Mouse (Mus musculus) MEL (cell line): ENCODE measurements around the gene Lsamp. TPM values are rescaled to one million over a fixed set of nuclear protein-coding genes. Genes with fewer than 3 reads are reported as not detected.

Experiments used
- DNase-seq: peaks from one replicate; pipeline ENCODE4 v3.0.0; 2011; ENCODE audit warnings: low read depth, low spot score
- H3K27ac ChIP-seq: 2 replicates; pipeline ENCODE4 v1.5.1; 2012; ENCODE audit warnings: low read depth, mild to moderate bottlenecking, control low read depth, low read length, moderate library complexity; ENCODE audit not compliant: control insufficient read depth
- H3K27me3 ChIP-seq, 2 experiments: fragments of 150-350 bp in 1 of 2; sonication (generic) in 1 of 2; 2 replicates each; pipeline ENCODE4 v1.6.1; 2012; ENCODE audit warnings: low read length in 2 of 2, mild to moderate bottlenecking in 2 of 2, improper control_type of control experiment in 1 of 2, moderate library complexity in 1 of 2; ENCODE audit not compliant: insufficient read depth in 2 of 2, control insufficient read depth in 1 of 2
- H3K36me3 ChIP-seq, 2 experiments: 2 replicates each; pipeline ENCODE4 v1.6.1; 2012 to 2014; ENCODE audit warnings: low read length in 2 of 2, improper control_type of control experiment in 1 of 2, inconsistent platforms in 1 of 2, mild to moderate bottlenecking in 1 of 2; ENCODE audit not compliant: insufficient read depth in 2 of 2, control insufficient read depth in 1 of 2
- H3K4me1 ChIP-seq, 2 experiments: fragments of 150-350 bp in 1 of 2; sonication (generic) in 1 of 2; 2 replicates each; pipeline ENCODE4 v1.6.1; 2012; ENCODE audit warnings: low read length in 2 of 2, improper control_type of control experiment in 1 of 2, mild to moderate bottlenecking in 1 of 2; ENCODE audit not compliant: insufficient read depth in 2 of 2, control insufficient read depth in 1 of 2
- H3K4me3 ChIP-seq, 2 experiments: fragments of 150-350 bp in 1 of 2; sonication (generic) in 1 of 2; 2 replicates each; pipeline ENCODE4 v1.5.1; 2012; ENCODE audit warnings: low read depth in 2 of 2, low read length in 2 of 2, mild to moderate bottlenecking in 2 of 2, moderate library complexity in 2 of 2, control low read depth in 1 of 2, improper control_type of control experiment in 1 of 2; ENCODE audit not compliant: control insufficient read depth in 1 of 2, insufficient read depth in 1 of 2
- H3K79me2 ChIP-seq: 2 replicates; pipeline ENCODE4 v1.6.1; 2012; ENCODE audit warnings: mild to moderate bottlenecking, low read length, moderate library complexity; ENCODE audit not compliant: control insufficient read depth, poor library complexity, insufficient read depth
- H3K9ac ChIP-seq: 2 replicates; pipeline ENCODE4 v1.6.1; 2012; ENCODE audit warnings: low read depth, mild to moderate bottlenecking, control low read depth, low read length, moderate library complexity; ENCODE audit not compliant: control insufficient read depth, poor library complexity, severe bottlenecking
- H3K9me3 ChIP-seq: fragments of 150-350 bp; sonication (generic); replicated peaks from 2 replicates; pipeline ENCODE4 v1.6.1; 2012; ENCODE audit warnings: mild to moderate bottlenecking, low read length, improper control_type of control experiment, moderate library complexity; ENCODE audit not compliant: insufficient read depth
- BHLHE40 ChIP-seq: IDR thresholded peaks from 2 replicates; pipeline ENCODE4 v1.6.1; 2012; ENCODE audit warnings: low read depth, mild to moderate bottlenecking, inconsistent platforms, low read length, improper control_type of control experiment, borderline replicate concordance
- CHD1 ChIP-seq: IDR thresholded peaks from 2 replicates; pipeline ENCODE4 v1.6.1; 2012; ENCODE audit warnings: low read depth, mild to moderate bottlenecking, inconsistent platforms, low read length, improper control_type of control experiment
- CHD2 ChIP-seq: IDR thresholded peaks from 2 replicates; pipeline ENCODE4 v1.6.1; 2011; ENCODE audit warnings: low read length, improper control_type of control experiment
- CTCF ChIP-seq, 3 experiments: IDR thresholded peaks in 2 of 3; conservative IDR thresholded peaks in 1 of 3; 2 replicates each; pipeline ENCODE4 v1.5.1; 2011 to 2012; ENCODE audit warnings: low read length in 3 of 3, low read depth in 2 of 3, mild to moderate bottlenecking in 2 of 3, improper control_type of control experiment in 1 of 3, inconsistent platforms in 1 of 3, mixed read lengths in 1 of 3, moderate library complexity in 1 of 3; ENCODE audit not compliant: control insufficient read depth in 1 of 3, insufficient read depth in 1 of 3, poor library complexity in 1 of 3, severe bottlenecking in 1 of 3
- EP300 ChIP-seq, 2 experiments: IDR thresholded peaks; 2 replicates each; pipeline ENCODE4 v1.6.1; 2011; ENCODE audit warnings: improper control_type of control experiment in 2 of 2, low read length in 2 of 2, low read depth in 1 of 2, mild to moderate bottlenecking in 1 of 2
- ETS1 ChIP-seq: IDR thresholded peaks from 2 replicates; pipeline ENCODE4 v1.6.1; 2012; ENCODE audit warnings: low read depth, mild to moderate bottlenecking, inconsistent platforms, low read length, improper control_type of control experiment, moderate library complexity
- GABPA ChIP-seq: IDR thresholded peaks from 2 replicates; pipeline ENCODE4 v1.6.1; 2012; ENCODE audit warnings: low read depth, mild to moderate bottlenecking, inconsistent platforms, low read length, improper control_type of control experiment, moderate library complexity
- KAT2A ChIP-seq: conservative IDR thresholded peaks from 2 replicates; pipeline ENCODE4 v1.6.1; 2012; ENCODE audit warnings: low read depth, low read length, improper control_type of control experiment, inconsistent platforms
- MAFK ChIP-seq: IDR thresholded peaks from 2 replicates; pipeline ENCODE4 v1.6.1; 2011; ENCODE audit warnings: low read depth, mild to moderate bottlenecking, low read length, improper control_type of control experiment, borderline replicate concordance
- MAX ChIP-seq: IDR thresholded peaks from 2 replicates; pipeline ENCODE4 v1.6.1; 2011; ENCODE audit warnings: low read length, improper control_type of control experiment
- MAZ ChIP-seq: IDR thresholded peaks from 2 replicates; pipeline ENCODE4 v1.6.1; 2012; ENCODE audit warnings: low read depth, mild to moderate bottlenecking, inconsistent platforms, low read length, improper control_type of control experiment
- MYC ChIP-seq: IDR thresholded peaks from 2 replicates; pipeline ENCODE4 v1.6.1; 2011; ENCODE audit warnings: low read depth, mild to moderate bottlenecking, low read length, improper control_type of control experiment, moderate library complexity
- NELFE ChIP-seq: IDR thresholded peaks from 2 replicates; pipeline ENCODE4 v1.6.1; 2011; ENCODE audit warnings: low read depth, low read length, improper control_type of control experiment
- NRF1 ChIP-seq: IDR thresholded peaks from 2 replicates; pipeline ENCODE4 v1.6.1; 2014; ENCODE audit warnings: low read depth, mild to moderate bottlenecking, inconsistent platforms, low read length, improper control_type of control experiment, moderate library complexity; ENCODE audit not compliant: poor library complexity, insufficient read depth, severe bottlenecking
- POLR2A ChIP-seq, 2 experiments: IDR thresholded peaks; 2 replicates each; pipeline ENCODE4 v1.6.1; 2011 to 2012; ENCODE audit warnings: low read length in 2 of 2, mild to moderate bottlenecking in 2 of 2, control low read depth in 1 of 2, improper control_type of control experiment in 1 of 2, low read depth in 1 of 2, moderate library complexity in 1 of 2; ENCODE audit not compliant: control insufficient read depth in 1 of 2, insufficient read depth in 1 of 2, poor library complexity in 1 of 2
- POLR2AphosphoS2 ChIP-seq: IDR thresholded peaks from 2 replicates; pipeline ENCODE4 v1.6.1; 2011; ENCODE audit warnings: low read length, improper control_type of control experiment
- POLR2AphosphoS5 ChIP-seq: IDR thresholded peaks from 2 replicates; pipeline ENCODE4 v1.6.1; 2012; ENCODE audit warnings: low read depth, borderline replicate concordance, mild to moderate bottlenecking, inconsistent platforms, low read length, moderate library complexity, mixed read lengths
- RCOR1 ChIP-seq: IDR thresholded peaks from 2 replicates; pipeline ENCODE4 v1.6.1; 2012; ENCODE audit warnings: low read depth, mild to moderate bottlenecking, inconsistent platforms, low read length, improper control_type of control experiment
- SIN3A ChIP-seq: IDR thresholded peaks from 2 replicates; pipeline ENCODE4 v1.6.1; 2012; ENCODE audit warnings: low read length, improper control_type of control experiment, inconsistent platforms
- SMC3 ChIP-seq: IDR thresholded peaks from 2 replicates; pipeline ENCODE4 v1.6.1; 2011; ENCODE audit warnings: low read depth, low read length, improper control_type of control experiment
- TAL1 ChIP-seq: IDR thresholded peaks from 2 replicates; pipeline ENCODE4 v1.6.1; 2012; ENCODE audit warnings: mild to moderate bottlenecking, inconsistent platforms, low read length, moderate library complexity, mixed read lengths
- TBP ChIP-seq: IDR thresholded peaks from 2 replicates; pipeline ENCODE4 v1.8.0; 2011; ENCODE audit warnings: low read depth, low read length, improper control_type of control experiment
- TCF12 ChIP-seq: IDR thresholded peaks from 2 replicates; pipeline ENCODE4 v1.6.1; 2014; ENCODE audit warnings: low read depth, mild to moderate bottlenecking, inconsistent platforms, low read length, improper control_type of control experiment, moderate library complexity
- UBTF ChIP-seq: IDR thresholded peaks from 2 replicates; pipeline ENCODE4 v1.6.1; 2012; ENCODE audit warnings: low read depth, mild to moderate bottlenecking, inconsistent platforms, low read length, improper control_type of control experiment, moderate library complexity, borderline replicate concordance; ENCODE audit not compliant: insufficient read depth
- USF1 ChIP-seq: IDR thresholded peaks from 2 replicates; pipeline ENCODE4 v1.6.1; 2014; ENCODE audit warnings: low read depth, mild to moderate bottlenecking, inconsistent platforms, low read length, improper control_type of control experiment, moderate library complexity
- USF2 ChIP-seq, 2 experiments: IDR thresholded peaks; 2 replicates each; pipeline ENCODE4 v1.6.1; 2011 to 2012; ENCODE audit warnings: improper control_type of control experiment in 2 of 2, low read length in 2 of 2, borderline replicate concordance in 1 of 2, inconsistent platforms in 1 of 2, low read depth in 1 of 2, mild to moderate bottlenecking in 1 of 2; ENCODE audit not compliant: insufficient read depth in 1 of 2
- ZC3H11A ChIP-seq: IDR thresholded peaks from 2 replicates; pipeline ENCODE4 v1.6.1; 2012; ENCODE audit warnings: low read depth, mild to moderate bottlenecking, inconsistent platforms, low read length, improper control_type of control experiment
- ZKSCAN1 ChIP-seq: IDR thresholded peaks from 2 replicates; pipeline ENCODE4 v1.6.1; 2012; ENCODE audit warnings: low read depth, mild to moderate bottlenecking, inconsistent platforms, low read length, improper control_type of control experiment, moderate library complexity
- ZMIZ1 ChIP-seq: IDR thresholded peaks from 2 replicates; pipeline ENCODE4 v1.6.1; 2012; ENCODE audit warnings: low read depth, mild to moderate bottlenecking, inconsistent platforms, low read length, improper control_type of control experiment, moderate library complexity
- ZNF384 ChIP-seq: IDR thresholded peaks from 2 replicates; pipeline ENCODE4 v1.6.1; 2012; ENCODE audit warnings: low read depth, mild to moderate bottlenecking, inconsistent platforms, low read length, improper control_type of control experiment
- polyA plus RNA-seq, 2 experiments: library from polyadenylated mRNA; stranded (reverse) in 1 of 2; unstranded in 1 of 2; fragments of >175 nt in 1 of 2; fragments of >200 nt in 1 of 2; gene quantifications; 2 replicates each; pipeline versions ENCODE4 v1.2.1 to v1.2.4; 2012; ENCODE audit warnings: low replicate concordance in 2 of 2, low read depth in 1 of 2; ENCODE audit not compliant: insufficient read length in 2 of 2, insufficient read depth in 1 of 2, missing spikeins in 1 of 2
- total RNA-seq: library from RNA; depleted of rRNA; stranded (reverse); fragments of 300-350 nt; gene quantifications from 2 replicates; pipeline ENCODE4 v1.2.3, GENCODE M21; 2012

The Lsamp gene
- total and polyA plus RNA-seq, 3 experiments, result 0.42 TPM; not detected in 2

DNA sequence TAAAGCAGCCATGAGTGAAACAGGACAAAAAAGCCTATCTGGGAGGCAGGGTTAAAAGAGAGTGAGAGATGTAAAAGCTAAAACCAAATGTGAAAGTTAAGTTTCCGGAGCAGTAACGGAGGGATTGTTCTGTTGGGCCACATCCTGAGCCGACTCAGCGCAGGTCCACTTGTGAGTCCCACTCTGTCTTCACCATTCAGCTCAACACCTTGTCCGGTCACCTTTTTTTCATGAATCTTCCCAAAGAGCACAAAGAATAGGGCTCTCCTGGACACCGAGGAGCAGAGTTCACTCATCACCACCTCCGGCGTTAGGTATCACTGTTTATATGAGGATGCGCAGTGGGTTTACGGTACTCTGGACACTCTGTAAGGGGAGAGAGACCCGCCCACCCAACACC, 2196.3 kb downstream of the Lsamp start:
- Histone ChIP-seq H3K9ac (no peak overlapping the region), H3K79me2 (no peaks in the 10 kb centered on the region), H3K27ac (no peak overlapping the region), H3K9me3 (no peaks in the 10 kb centered on the region), H3K4me3 (no peak overlapping the region), H3K36me3 (no peaks in the 10 kb centered on the region), H3K4me1 (no peaks in the 10 kb centered on the region)
- TF ChIP-seq NELFE (no peak), ZC3H11A (no peak), TCF12 (no peak), MYC (no peak), GABPA (no peak), USF2 (IDR thresholded peaks at IDR 0.05; ENCODE audit: borderline replicate concordance in 1 of 2, insufficient read depth in 1 of 2, low read depth in 1 of 2, low read length in 2 of 2) (no peak), TAL1 (no peak), ZMIZ1 (no peak), POLR2A (IDR thresholded peaks at IDR 0.05; ENCODE audit: control insufficient read depth in 1 of 2, insufficient read depth in 1 of 2, low read depth in 1 of 2, low read length in 2 of 2, poor library complexity in 1 of 2) (no peak), UBTF (no peak), CHD1 (no peak), POLR2AphosphoS5 (no peak), MAX (no peak), NRF1 (no peak), BHLHE40 (no peak), CHD2 (no peak), TBP (no peak), SIN3A (no peak)
- TF ChIP-seq, all 39 proteins: peak for 0
- no peaks in the 10 kb centered on the region for H3K27me3 ChIP-seq
- no peak for DNase-seq

DNA sequence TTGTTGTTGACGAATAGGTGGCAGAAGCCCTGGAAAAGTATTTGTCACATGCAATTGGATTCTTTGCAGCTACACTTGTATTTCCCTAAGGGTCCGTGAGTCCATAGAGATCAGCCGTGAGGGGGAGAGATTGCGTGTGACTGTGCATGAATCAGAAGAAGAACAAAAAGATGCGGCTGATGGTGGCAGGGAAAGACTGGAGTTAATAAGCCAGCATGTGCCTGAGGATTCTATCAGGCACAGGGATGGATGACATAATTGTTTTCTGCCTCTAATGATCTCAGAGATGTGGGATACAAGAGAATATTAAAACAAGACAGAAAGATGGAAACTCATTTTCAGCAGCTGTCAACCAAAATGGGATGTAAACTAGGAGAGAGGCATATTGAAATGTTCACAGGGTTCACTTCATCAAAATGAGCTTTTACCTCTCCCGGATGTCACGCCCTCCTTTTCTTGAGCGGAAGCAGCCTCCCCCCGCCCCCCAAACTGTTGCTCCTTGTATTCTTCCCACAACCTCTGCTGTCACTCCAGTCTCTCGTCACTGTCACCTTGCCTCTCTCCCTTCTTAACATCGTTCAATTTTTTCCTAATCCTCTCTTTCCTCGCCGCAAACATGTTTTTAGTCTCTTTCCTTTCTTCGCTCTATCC, 2205.4 kb downstream of the Lsamp start:
- DNase-seq, result no peak
- Histone ChIP-seq H3K4me1 (no peaks in the 10 kb centered on the region), H3K79me2 (no peaks in the 10 kb centered on the region), H3K36me3 (no peaks in the 10 kb centered on the region), H3K9me3 (no peaks in the 10 kb centered on the region), H3K9ac (no peak overlapping the region), H3K4me3 (no peak overlapping the region), H3K27ac (no peak overlapping the region), H3K27me3 (no peaks in the 10 kb centered on the region)
- TF ChIP-seq POLR2AphosphoS2, result no peak
- no peak for TF ChIP-seq USF1
- TF ChIP-seq ZKSCAN1, result no peak
- no peak for TF ChIP-seq KAT2A
- TF ChIP-seq MAX, result no peak
- TF ChIP-seq SMC3, result no peak
- no peak for TF ChIP-seq RCOR1
- TF ChIP-seq TBP, result no peak
- TF ChIP-seq MYC, result no peak
- TF ChIP-seq MAFK, result no peak
- TF ChIP-seq CTCF (IDR thresholded peaks at IDR 0.05 in 2 of 3, conservative IDR thresholded peaks at IDR 0.05 in 1 of 3; ENCODE audit: control insufficient read depth in 1 of 3, insufficient read depth in 1 of 3, low read depth in 2 of 3, low read length in 3 of 3, poor library complexity in 1 of 3, severe bottlenecking in 1 of 3), result no peak
- no peak for TF ChIP-seq UBTF
- TF ChIP-seq POLR2AphosphoS5, result no peak
- TF ChIP-seq MAZ, result no peak
- TF ChIP-seq TAL1, result no peak
- no peak for TF ChIP-seq SIN3A
- TF ChIP-seq ZNF384, result no peak
- TF ChIP-seq ETS1, result no peak
- TF ChIP-seq CHD2, result no peak
- TF ChIP-seq EP300 (IDR thresholded peaks at IDR 0.05; ENCODE audit: low read depth in 1 of 2, low read length in 2 of 2), result no peak
